Mouse (Mus musculus) liver, embryonic 14.5 days (tissue): ENCODE results near the gene Bphl. TPM values are rescaled to one million over a fixed set of nuclear protein-coding genes. Genes with fewer than 3 reads are reported as not detected.

Experiments
- ATAC-seq: fragments of 200-750 bp; cut with Nextera tagmentation; 2 replicates; pipeline ENCODE4 v1.8.0; 2017; ENCODE audit warnings: moderate number of reproducible peaks, mild to moderate bottlenecking, moderate library complexity; ENCODE audit not compliant: insufficient read depth
- DNase-seq, 3 experiments: peaks; one replicate each; pipeline ENCODE4 v3.0.0-alpha.2; 2012 to 2013; ENCODE audit warnings: low read depth in 3 of 3, low spot score in 3 of 3
- H3K27ac ChIP-seq: fragments of 300-500 bp; sonication (generic); 2 replicates; pipeline ENCODE4 v1.5.1; 2014; ENCODE audit warnings: moderate library complexity, mild to moderate bottlenecking, control low read depth, inconsistent platforms
- H3K27me3 ChIP-seq: fragments of 300-500 bp; sonication (generic); 2 replicates; pipeline ENCODE4 v1.6.1; 2014; ENCODE audit warnings: mild to moderate bottlenecking, low read length, moderate library complexity; ENCODE audit not compliant: control insufficient read depth, insufficient read depth
- H3K36me3 ChIP-seq: fragments of 300-500 bp; sonication (generic); replicated peaks from 2 replicates; pipeline ENCODE4 v1.6.1; 2014; ENCODE audit warnings: low read depth; ENCODE audit not compliant: control insufficient read depth, insufficient read depth
- H3K4me1 ChIP-seq, 2 experiments: fragments of 200-500 bp in 1 of 2; fragments of 300-500 bp in 1 of 2; sonication (generic) in 1 of 2; replicated peaks; 2 replicates each; pipeline ENCODE4 v1.6.1; 2012 to 2014; ENCODE audit warnings: antibody characterized with exemption in 1 of 2, inconsistent platforms in 1 of 2, low read length in 1 of 2; ENCODE audit not compliant: control insufficient read depth in 2 of 2, insufficient read depth in 2 of 2
- H3K4me2 ChIP-seq: fragments of 300-500 bp; sonication (generic); 2 replicates; pipeline ENCODE4 v1.6.1; 2014; ENCODE audit warnings: low read depth, mild to moderate bottlenecking, control low read depth, moderate library complexity
- H3K4me3 ChIP-seq, 2 experiments: fragments of 200-500 bp in 1 of 2; fragments of 300-500 bp in 1 of 2; sonication (generic) in 1 of 2; 2 replicates each; pipeline ENCODE4 v1.5.1; 2012 to 2014; ENCODE audit warnings: low read depth in 2 of 2, low read length in 2 of 2, mild to moderate bottlenecking in 2 of 2, control low read depth in 1 of 2, inconsistent platforms in 1 of 2, moderate library complexity in 1 of 2; ENCODE audit not compliant: insufficient read depth in 1 of 2
- H3K9ac ChIP-seq: fragments of 300-500 bp; sonication (generic); replicated peaks from 2 replicates; pipeline ENCODE4 v1.6.1; 2014; ENCODE audit warnings: mild to moderate bottlenecking, control low read depth, moderate library complexity
- H3K9me3 ChIP-seq: fragments of 300-500 bp; sonication (generic); 2 replicates; pipeline ENCODE4 v1.6.1; 2016; ENCODE audit warnings: low read length, mixed read lengths; ENCODE audit not compliant: control insufficient read depth
- CTCF ChIP-seq: IDR thresholded peaks from 2 replicates; pipeline ENCODE4 v1.5.1; 2016; ENCODE audit warnings: antibody characterized with exemption, low read depth, control low read depth
- EP300 ChIP-seq: IDR thresholded peaks from 2 replicates; pipeline ENCODE4 v1.6.1; 2016; ENCODE audit warnings: antibody characterized with exemption, low read depth
- WGBS: fragments of 180-500 bp; shearing (Covaris S2); extraction: QIAGEN DNeasy Blood & Tissue Kit; methylation state at CpG from one replicate; pipeline ENCODE4 v1.1.7; 2014; ENCODE audit not compliant: insufficient replicate concordance; 5-methylcytosine and 5-hydroxymethylcytosine counted together
- polyA plus RNA-seq, 2 experiments: library from polyadenylated mRNA; depleted of rRNA in 1 of 2; stranded (reverse) in 1 of 2; unstranded in 1 of 2; fragments of >200 nt; fragmentation: Nextera tagmentation in 1 of 2; extraction: Ambion mirVana in 1 of 2; gene quantifications; 2 replicates each; pipeline versions ENCODE4 v1.2.1 to v1.2.3; 2012 to 2014

Bphl gene
- polyA plus RNA-seq, 2 experiments = 21.9 to 36.6 TPM

DNA sequence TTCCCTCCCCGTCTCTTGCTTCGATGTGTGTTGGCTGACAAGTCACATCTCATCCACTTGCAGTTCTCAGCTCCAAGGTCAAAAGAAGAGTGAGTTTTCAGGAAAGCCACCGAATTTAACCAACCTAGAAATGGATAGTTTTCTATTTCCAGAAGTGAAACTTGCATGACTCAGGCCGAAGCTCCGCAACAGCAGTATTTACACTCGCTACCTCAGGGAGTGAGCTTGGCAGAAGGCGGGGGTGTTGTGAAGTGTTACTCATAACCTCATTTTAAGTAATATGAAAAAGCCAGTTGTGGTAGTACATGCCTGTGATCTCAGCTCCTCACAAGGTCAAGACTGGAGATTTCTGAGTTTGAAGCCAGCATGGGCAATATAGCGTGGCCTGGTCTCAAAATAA, 13.1 kb downstream of the Bphl start:
- ATAC-seq (no peak), DNase-seq (no peak)
- Histone ChIP-seq H3K4me2 (no peak overlapping the region), H3K4me1 (peaks cover 0 to 14% of the 10 kb centered on the region in 2 experiments; a peak in 2 of 4 replicates), H3K4me3 (no peak overlapping the region), H3K9ac (no peak overlapping the region), H3K27ac (no peak overlapping the region), H3K9me3 (no peaks in the 10 kb centered on the region), H3K36me3 (no peaks in the 10 kb centered on the region), H3K27me3 (no peaks in the 10 kb centered on the region)
- no peak for TF ChIP-seq EP300
- TF ChIP-seq CTCF = no peak
- 80% methylated on average over 8 of the region's 8 CpGs for WGBS

DNA sequence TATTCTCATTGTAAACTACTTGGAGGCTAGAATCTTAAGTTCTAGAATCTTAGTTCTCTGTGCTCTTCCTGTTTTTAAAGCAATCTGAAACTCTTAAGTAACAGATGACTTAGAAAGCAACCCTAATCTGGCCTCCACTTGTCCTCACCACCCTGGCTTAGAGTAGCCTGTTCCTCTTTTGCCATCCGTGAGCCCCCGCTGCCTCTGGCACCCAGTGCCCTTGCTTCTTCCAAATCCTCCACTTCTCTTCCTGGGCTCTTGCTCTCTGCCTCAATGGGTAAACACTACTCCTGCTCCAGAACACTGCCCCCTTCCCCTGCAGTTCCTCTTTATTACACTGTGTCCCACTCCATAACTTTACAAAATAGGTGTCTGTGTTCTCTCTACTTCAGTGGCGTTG, 14.3 kb downstream of the Bphl start:
- Histone ChIP-seq H3K4me3 (no peak overlapping the region), H3K27ac (no peak overlapping the region), H3K4me2 (no peak overlapping the region), H3K9ac (no peak overlapping the region), H3K4me1 (peaks cover 0 to 12% of the 10 kb centered on the region in 2 experiments; a peak in 2 of 4 replicates), H3K36me3 (no peaks in the 10 kb centered on the region), H3K9me3 (no peaks in the 10 kb centered on the region), H3K27me3 (no peaks in the 10 kb centered on the region)
- DNase-seq = no peak
- ATAC-seq = no peak
- WGBS = 68% methylated on average over 3 of the region's 3 CpGs
- TF ChIP-seq CTCF (no peak), EP300 (no peak)

DNA sequence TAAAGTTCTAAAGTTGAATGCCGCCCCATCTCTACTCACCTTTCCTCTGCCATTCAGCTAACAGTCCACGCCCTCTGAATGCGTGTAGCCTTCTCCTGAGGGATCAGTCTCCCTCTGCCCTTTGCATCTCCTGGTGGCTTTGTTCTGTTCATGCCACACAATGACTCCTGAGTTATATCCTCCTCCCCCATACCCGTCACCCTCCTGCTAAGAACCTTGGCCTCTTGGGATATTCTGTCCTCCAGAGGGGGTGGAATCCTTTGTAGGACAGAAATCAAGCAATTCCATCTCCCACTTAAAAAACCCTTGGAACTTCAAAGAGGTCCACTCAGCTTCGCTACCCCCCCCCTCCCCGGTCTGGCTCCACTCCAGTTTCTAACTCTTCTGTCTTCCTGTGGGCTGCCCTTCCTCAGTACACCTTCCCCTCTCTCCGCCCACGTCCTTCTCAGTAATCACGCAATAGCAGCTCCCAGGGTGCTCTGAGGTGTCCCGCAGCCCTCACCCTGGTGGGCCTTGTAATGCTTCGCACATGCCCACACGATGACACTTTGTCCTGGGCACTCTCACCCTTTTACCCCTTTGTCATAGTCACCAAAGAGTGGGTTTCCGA, 16.4 kb downstream of the Bphl start:
- WGBS = 70% methylated on average over 13 of the region's 13 CpGs
- DNase-seq = no peak
- Histone ChIP-seq H3K4me2 (no peak overlapping the region), H3K4me3 (no peak overlapping the region), H3K4me1 (peaks cover 0 to 12% of the 10 kb centered on the region in 2 experiments; a peak in 2 of 4 replicates), H3K36me3 (no peaks in the 10 kb centered on the region), H3K9ac (no peak overlapping the region), H3K9me3 (no peaks in the 10 kb centered on the region), H3K27ac (no peak overlapping the region), H3K27me3 (no peaks in the 10 kb centered on the region)
- no peak for ATAC-seq
- no peak for TF ChIP-seq EP300
- no peak for TF ChIP-seq CTCF

DNA sequence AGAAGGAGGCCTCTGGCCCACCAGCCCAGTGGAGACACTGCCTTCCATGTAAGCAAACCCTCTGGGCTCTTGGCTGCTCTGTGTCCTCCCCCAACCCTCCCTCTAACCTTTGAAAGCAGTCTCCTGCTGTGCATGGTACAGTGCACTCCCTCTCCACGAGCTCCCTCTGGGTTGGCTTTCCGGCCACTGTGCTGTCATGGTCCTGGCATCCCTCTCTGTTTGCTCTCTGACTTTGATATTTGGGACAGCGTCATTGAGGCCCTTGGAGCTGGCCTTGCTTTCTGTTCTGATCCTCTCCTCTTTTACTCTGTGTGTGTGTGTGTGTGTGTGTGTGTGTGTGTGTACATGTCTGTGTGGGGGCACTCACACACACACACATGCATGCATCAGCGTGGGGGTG, 17.0 kb downstream of the Bphl start:
- DNase-seq (no peak), ATAC-seq (peak; percentile 64; the same call in 1 of the 2 replicates)
- no peak for TF ChIP-seq CTCF
- TF ChIP-seq EP300 = no peak
- Histone ChIP-seq H3K4me1 (peaks cover 0 to 12% of the 10 kb centered on the region in 2 experiments; a peak in 2 of 4 replicates), H3K4me3 (no peak overlapping the region), H3K9ac (no peak overlapping the region), H3K27ac (peak overlapping the region; percentile 39; the same call in 1 of the 2 replicates), H3K27me3 (no peaks in the 10 kb centered on the region), H3K9me3 (no peaks in the 10 kb centered on the region), H3K36me3 (no peaks in the 10 kb centered on the region), H3K4me2 (no peak overlapping the region)
- 60% methylated on average over 4 of the region's 4 CpGs for WGBS

DNA sequence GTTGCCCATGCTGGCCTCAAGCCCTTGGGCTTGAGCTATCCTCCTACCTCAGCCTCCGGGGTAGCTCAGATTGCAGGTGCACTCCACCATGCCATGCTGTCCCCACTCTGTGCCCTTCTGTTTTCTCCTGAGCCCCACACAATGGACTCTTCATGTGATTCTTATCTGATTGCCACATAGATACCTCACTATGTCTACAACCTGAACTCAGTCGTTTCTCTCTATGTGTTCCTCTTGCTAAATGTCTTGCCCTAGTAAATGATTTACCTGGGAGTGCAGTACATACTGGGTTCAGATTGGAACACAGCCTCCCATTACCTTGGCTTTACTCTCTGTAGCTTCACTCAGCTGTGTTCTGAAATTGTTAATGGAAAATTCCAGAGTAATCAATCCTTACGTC, 17.6 kb downstream of the Bphl start:
- Histone ChIP-seq H3K4me1 (peaks cover 0 to 12% of the 10 kb centered on the region in 2 experiments; a peak in 2 of 4 replicates), H3K27ac (peak overlapping the region; percentile 39; the same call in 1 of the 2 replicates), H3K4me2 (no peak overlapping the region), H3K27me3 (no peaks in the 10 kb centered on the region), H3K9me3 (no peaks in the 10 kb centered on the region), H3K9ac (no peak overlapping the region), H3K36me3 (no peaks in the 10 kb centered on the region), H3K4me3 (no peak overlapping the region)
- 65% methylated on average over 3 of the region's 3 CpGs for WGBS
- peak; percentile 71 for ATAC-seq
- no peak for DNase-seq
- TF ChIP-seq EP300 (no peak), CTCF (no peak)
